Mouse (Mus musculus): ENCODE data around the gene Sept1.

DNA sequence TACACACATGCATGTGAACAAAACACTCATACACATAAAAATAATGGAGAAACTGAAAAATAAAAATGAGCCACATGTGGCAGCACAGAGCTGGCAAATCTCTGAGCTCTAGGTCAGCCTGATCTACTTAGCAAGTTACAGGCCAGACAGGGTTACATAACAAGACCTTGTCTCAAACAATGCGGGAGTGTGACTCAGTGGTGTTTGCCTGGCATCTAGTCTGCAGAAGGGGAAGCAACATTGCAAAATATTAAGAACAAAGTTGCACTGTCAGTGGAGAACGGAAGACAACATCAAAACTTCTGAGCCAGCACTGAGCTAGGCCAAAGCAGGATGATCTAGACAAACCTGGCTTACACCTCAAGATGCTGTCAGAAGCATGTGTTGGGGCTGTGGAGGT lies 37.3 kb upstream of the Sept1 start:
- TF ChIP-seq POLR2A (IDR thresholded peaks at IDR 0.05; ENCODE audit: borderline replicate concordance, insufficient read depth, low read length) = no peak
- TF ChIP-seq CTCF (IDR thresholded peaks at IDR 0.05; ENCODE audit: borderline replicate concordance, insufficient read depth, low read depth, low read length) = no peak

Measured in cerebellum, adult 2 months (tissue).